Mouse (Mus musculus) heart, adult 2 months (tissue): Measurements from ENCODE around the gene Card6. TPM values are rescaled to one million over a fixed set of nuclear protein-coding genes. Genes with fewer than 3 reads are reported as not detected.
"Not testable (repeated sequence)": the region's sequence is repeated elsewhere in the genome, so short reads cannot be mapped to it uniquely, and the experiment has no call there.

Experiments used
- DNase-seq, 2 experiments: peaks; one replicate each; pipeline ENCODE4 v3.0.0; 2021
- H3K27ac ChIP-seq: fragments of 200-600 bp; 2 replicates; pipeline ENCODE4 v1.8.1; 2022
- H3K27me3 ChIP-seq: fragments of 200-500 bp; 2 replicates; pipeline ENCODE4 v1.6.1; 2012; ENCODE audit warnings: mild to moderate bottlenecking, low read length, inconsistent platforms, mixed read lengths; ENCODE audit not compliant: control insufficient read depth, insufficient read depth
- H3K36me3 ChIP-seq: fragments of 200-500 bp; 2 replicates; pipeline ENCODE4 v1.6.1; 2012; ENCODE audit warnings: low read length, inconsistent platforms; ENCODE audit not compliant: control insufficient read depth, insufficient read depth
- H3K4me1 ChIP-seq: fragments of 200-500 bp; 2 replicates; pipeline ENCODE4 v1.6.1; 2011; ENCODE audit warnings: low read length; ENCODE audit not compliant: control insufficient read depth, insufficient read depth
- H3K4me3 ChIP-seq: fragments of 200-600 bp; 2 replicates; pipeline ENCODE4 v1.8.1; 2022
- H3K79me2 ChIP-seq: fragments of 200-500 bp; replicated peaks from 2 replicates; pipeline ENCODE4 v1.6.1; 2012; ENCODE audit warnings: mild to moderate bottlenecking, inconsistent platforms, low read length, moderate library complexity, mixed read lengths; ENCODE audit not compliant: control insufficient read depth, insufficient read depth
- H3K9ac ChIP-seq: fragments of 200-500 bp; 2 replicates; pipeline ENCODE4 v1.6.1; 2012; ENCODE audit warnings: low read depth, mild to moderate bottlenecking, control low read depth, inconsistent platforms, low read length, mixed read lengths
- CTCF ChIP-seq: fragments of 200-600 bp; IDR thresholded peaks from 2 replicates; pipeline ENCODE4 v1.8.1; 2022; ENCODE audit warnings: antibody characterized with exemption, mild to moderate bottlenecking, moderate library complexity
- EP300 ChIP-seq: fragments of 200-500 bp; IDR thresholded peaks from 2 replicates; pipeline ENCODE4 v1.6.1; 2011; ENCODE audit warnings: low read depth, low read length, control low read depth; ENCODE audit not compliant: insufficient read depth
- POLR2A ChIP-seq: fragments of 200-500 bp; IDR thresholded peaks from 2 replicates; pipeline ENCODE4 v1.6.1; 2011; ENCODE audit warnings: mild to moderate bottlenecking, low read depth, low read length, control low read depth; ENCODE audit not compliant: insufficient read depth
- WGBS: fragments of 180-500 bp; shearing (Covaris S2); methylation state at CpG from one replicate; pipeline ENCODE4 v1.1.7; 2018; 5-methylcytosine and 5-hydroxymethylcytosine counted together
- intact Hi-C: fragments of 180-260 bp; cut with DNase I; formaldehyde crosslinking; loops from one replicate; pipeline ENCODE4 v1.15.1; 2025
- polyA plus RNA-seq: library from polyadenylated mRNA; depleted of rRNA; stranded (reverse); fragments of >200 nt; gene quantifications from 2 replicates; pipeline ENCODE4 v1.2.3, GENCODE M21; 2012
- total RNA-seq, 2 experiments: library from RNA; stranded (reverse); gene quantifications; 2 replicates each; pipeline ENCODE4 v1.2.3; 2021

Card6 gene
- total and polyA plus RNA-seq, 3 experiments = 2.4 to 8.3 (median 6.5) TPM

GRCm38 (mm10) chr15:5134179-5134578 is 25.8 kb upstream of the Card6 start:
- intact Hi-C loops = no loop called here
- Histone ChIP-seq H3K9ac (no peak overlapping the region), H3K27ac (no peak overlapping the region), H3K4me3 (no peak overlapping the region), H3K27me3 (no peaks in the 10 kb centered on the region), H3K4me1 (no peaks in the 10 kb centered on the region), H3K36me3 (no peaks in the 10 kb centered on the region), H3K79me2 (no peaks in the 10 kb centered on the region)
- no peak for DNase-seq
- TF ChIP-seq POLR2A = no peak
- no peak for TF ChIP-seq CTCF
- no peak for TF ChIP-seq EP300
- 93% methylated on average over 3 of the region's 3 CpGs for WGBS

GRCm38 (mm10) chr15:5133301-5133700 is 25.0 kb upstream of the Card6 start:
- H3K4me1 ChIP-seq = no peaks in the 10 kb centered on the region
- no peak overlapping the region for H3K4me3 ChIP-seq
- TF ChIP-seq CTCF (no peak), EP300 (no peak), POLR2A (no peak)
- 78% methylated on average over 3 of the region's 3 CpGs for WGBS
- no peaks in the 10 kb centered on the region for H3K79me2 ChIP-seq
- no peaks in the 10 kb centered on the region for H3K27me3 ChIP-seq
- no peak for DNase-seq
- no peaks in the 10 kb centered on the region for H3K36me3 ChIP-seq
- H3K9ac ChIP-seq = no peak overlapping the region
- no peak overlapping the region for H3K27ac ChIP-seq
- intact Hi-C loops = no loop called here

GRCm38 (mm10) chr15:5130887-5131668 is 22.7 kb upstream of the Card6 start:
- H3K36me3 ChIP-seq, H3K4me3 ChIP-seq, H3K27me3 ChIP-seq, H3K4me1 ChIP-seq, DNase-seq, H3K9ac ChIP-seq, H3K79me2 ChIP-seq, intact Hi-C loops, H3K27ac ChIP-seq: not testable (repeated sequence)
- WGBS = 64% methylated on average over 14 of the region's 14 CpGs

DNA sequence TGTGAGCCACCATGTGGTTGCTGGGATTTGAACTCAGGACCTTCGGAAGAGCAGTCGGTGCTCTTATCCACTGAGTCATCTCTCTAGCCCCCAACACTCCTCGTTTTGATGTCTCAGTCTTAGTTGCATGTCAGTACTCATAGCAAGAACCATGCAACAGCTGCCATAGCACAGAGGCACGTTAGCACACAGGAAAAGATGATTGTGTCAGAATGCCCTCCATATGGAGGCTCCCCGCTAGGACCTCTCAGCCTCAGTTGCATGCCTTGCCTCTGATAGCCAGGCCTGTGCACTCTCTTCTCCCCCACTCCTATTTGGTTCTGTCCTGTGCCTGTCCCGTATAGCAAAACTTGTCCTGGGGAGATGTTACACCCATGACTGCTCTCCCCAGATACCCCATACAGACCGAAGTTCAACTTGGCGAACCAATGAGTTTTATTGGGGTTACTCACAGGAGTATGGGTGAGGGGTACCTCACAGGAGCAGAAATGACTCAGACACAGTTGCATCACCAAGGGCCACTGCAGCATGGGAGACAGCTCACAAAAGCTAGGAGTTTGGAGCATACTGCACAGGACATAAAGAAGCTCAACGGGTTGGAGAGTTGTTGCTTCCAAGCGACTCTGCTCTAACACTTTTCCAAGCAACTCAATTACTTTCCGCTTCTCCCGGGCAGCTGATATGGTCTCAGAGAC is 20.9 kb upstream of the Card6 start:
- TF ChIP-seq CTCF (no peak), EP300 (no peak), POLR2A (no peak)
- no peak overlapping the region for H3K27ac ChIP-seq
- no peaks in the 10 kb centered on the region for H3K79me2 ChIP-seq
- H3K4me1 ChIP-seq = no peaks in the 10 kb centered on the region
- H3K4me3 ChIP-seq = no peak overlapping the region
- H3K9ac ChIP-seq = no peak overlapping the region
- DNase-seq = no peak
- no peaks in the 10 kb centered on the region for H3K27me3 ChIP-seq
- H3K36me3 ChIP-seq = no peaks in the 10 kb centered on the region
- 87% methylated on average over 12 of the region's 12 CpGs for WGBS
- intact Hi-C loops = no loop called here

DNA sequence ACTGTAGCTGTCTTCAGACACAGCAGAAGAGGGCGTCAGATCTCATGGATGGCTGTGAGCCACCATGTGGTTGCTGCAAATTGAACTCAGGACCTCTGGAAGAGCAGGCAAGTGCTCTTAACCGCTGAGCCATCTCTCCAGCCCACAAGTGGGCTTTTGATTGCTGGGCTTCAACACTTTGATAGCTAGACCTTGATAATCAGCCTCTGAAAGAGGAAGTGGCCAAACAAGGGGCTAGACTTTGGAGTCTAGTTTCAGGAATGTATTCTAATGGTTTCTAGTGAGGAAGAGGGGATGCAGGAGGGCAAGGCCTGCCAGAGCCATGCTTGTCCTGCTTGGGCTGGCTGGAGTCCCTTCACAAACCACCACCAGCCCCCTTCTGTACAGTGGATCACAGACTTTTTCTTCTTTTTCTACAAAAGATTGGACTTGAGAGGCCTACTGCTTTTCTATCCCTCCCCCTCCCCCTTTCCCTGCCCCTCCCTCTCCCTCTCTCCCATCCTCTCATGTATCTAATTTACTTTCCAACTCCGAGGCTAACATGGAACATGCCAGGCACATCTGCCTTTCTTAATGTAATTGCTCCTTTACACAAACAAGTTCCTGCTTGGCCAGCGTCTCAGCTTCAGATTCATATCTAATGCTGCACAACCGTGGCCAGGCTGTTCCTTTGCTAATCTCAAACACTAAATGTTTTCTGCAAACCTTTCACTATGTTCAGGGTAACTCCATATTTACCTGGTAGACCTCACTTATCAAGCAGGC is 20.0 kb upstream of the Card6 start:
- no peak for TF ChIP-seq EP300
- no peak for TF ChIP-seq POLR2A
- no peak for TF ChIP-seq CTCF
- Histone ChIP-seq H3K4me3 (no peak overlapping the region), H3K36me3 (no peaks in the 10 kb centered on the region), H3K27ac (no peak overlapping the region), H3K4me1 (no peaks in the 10 kb centered on the region), H3K27me3 (no peaks in the 10 kb centered on the region), H3K79me2 (no peaks in the 10 kb centered on the region), H3K9ac (no peak overlapping the region)
- WGBS = 58% methylated on average over 5 of the region's 5 CpGs
- intact Hi-C loops = no loop called here
- no peak for DNase-seq

GRCm38 (mm10) chr15:5127487-5127886 is 19.1 kb upstream of the Card6 start:
- Histone ChIP-seq H3K4me1 (no peaks in the 10 kb centered on the region), H3K4me3 (no peak overlapping the region), H3K36me3 (no peaks in the 10 kb centered on the region), H3K9ac (no peak overlapping the region), H3K79me2 (no peaks in the 10 kb centered on the region), H3K27ac (no peak overlapping the region), H3K27me3 (no peaks in the 10 kb centered on the region)
- TF ChIP-seq EP300 (no peak), POLR2A (no peak), CTCF (no peak)
- no peak for DNase-seq
- 82% methylated on average over 2 of the region's 2 CpGs for WGBS
- intact Hi-C loops = no loop called here
